Mouse (Mus musculus) erythroblast, embryonic 14.5 days (primary cell): ENCODE data around the gene Hnrnpab. TPM values are rescaled to one million over a fixed set of nuclear protein-coding genes. Genes with fewer than 3 reads are reported as not detected.

Source experiments
- H3K27me3 ChIP-seq: 2 replicates; pipeline ENCODE4 v1.6.1; 2012; ENCODE audit warnings: inconsistent platforms; ENCODE audit not compliant: control insufficient read depth
- H3K36me3 ChIP-seq: 2 replicates; pipeline ENCODE4 v1.6.1; 2012; ENCODE audit warnings: mild to moderate bottlenecking, inconsistent platforms; ENCODE audit not compliant: control insufficient read depth
- H3K4me1 ChIP-seq: 2 replicates; pipeline ENCODE4 v1.6.1; 2012; ENCODE audit warnings: inconsistent platforms; ENCODE audit not compliant: control insufficient read depth
- H3K4me3 ChIP-seq: replicated peaks from 2 replicates; pipeline ENCODE3; 2012; ENCODE audit warnings: moderate library complexity, mild to moderate bottlenecking, inconsistent platforms
- H3K9me3 ChIP-seq: 2 replicates; pipeline ENCODE4 v1.6.1; 2012; ENCODE audit warnings: low read length, inconsistent platforms, mixed read lengths; ENCODE audit not compliant: control insufficient read depth
- GATA1 ChIP-seq: IDR thresholded peaks from 2 replicates; pipeline ENCODE4 v1.6.1; 2012; ENCODE audit warnings: low read length, inconsistent platforms, mixed read lengths
- TAL1 ChIP-seq: IDR thresholded peaks from 3 replicates; pipeline ENCODE4 v1.6.1; 2012; ENCODE audit warnings: low read length, inconsistent platforms, mixed read lengths
- polyA plus RNA-seq: library from polyadenylated mRNA; stranded (reverse); fragments of >175 nt; gene quantifications from 2 replicates; pipeline ENCODE4 v1.2.3, GENCODE M21; 2012

Hnrnpab gene
- polyA plus RNA-seq, 1 experiment = 82.9 TPM

- Histone ChIP-seq H3K4me3 (no peak overlapping the region), H3K4me1 (peaks cover 26% of the 10 kb centered on the region), H3K9me3 (peaks cover 3% of the 10 kb centered on the region; the same call in 1 of the 2 replicates), H3K36me3 (no peaks in the 10 kb centered on the region; the same call in 1 of the 2 replicates), H3K27me3 (peaks cover 55% of the 10 kb centered on the region)
- no peak for TF ChIP-seq GATA1
- TF ChIP-seq TAL1 = no peak
Observed at GRCm38 (mm10) chr11:51648566-51648965, 41.9 kb upstream of the Hnrnpab start.

DNA sequence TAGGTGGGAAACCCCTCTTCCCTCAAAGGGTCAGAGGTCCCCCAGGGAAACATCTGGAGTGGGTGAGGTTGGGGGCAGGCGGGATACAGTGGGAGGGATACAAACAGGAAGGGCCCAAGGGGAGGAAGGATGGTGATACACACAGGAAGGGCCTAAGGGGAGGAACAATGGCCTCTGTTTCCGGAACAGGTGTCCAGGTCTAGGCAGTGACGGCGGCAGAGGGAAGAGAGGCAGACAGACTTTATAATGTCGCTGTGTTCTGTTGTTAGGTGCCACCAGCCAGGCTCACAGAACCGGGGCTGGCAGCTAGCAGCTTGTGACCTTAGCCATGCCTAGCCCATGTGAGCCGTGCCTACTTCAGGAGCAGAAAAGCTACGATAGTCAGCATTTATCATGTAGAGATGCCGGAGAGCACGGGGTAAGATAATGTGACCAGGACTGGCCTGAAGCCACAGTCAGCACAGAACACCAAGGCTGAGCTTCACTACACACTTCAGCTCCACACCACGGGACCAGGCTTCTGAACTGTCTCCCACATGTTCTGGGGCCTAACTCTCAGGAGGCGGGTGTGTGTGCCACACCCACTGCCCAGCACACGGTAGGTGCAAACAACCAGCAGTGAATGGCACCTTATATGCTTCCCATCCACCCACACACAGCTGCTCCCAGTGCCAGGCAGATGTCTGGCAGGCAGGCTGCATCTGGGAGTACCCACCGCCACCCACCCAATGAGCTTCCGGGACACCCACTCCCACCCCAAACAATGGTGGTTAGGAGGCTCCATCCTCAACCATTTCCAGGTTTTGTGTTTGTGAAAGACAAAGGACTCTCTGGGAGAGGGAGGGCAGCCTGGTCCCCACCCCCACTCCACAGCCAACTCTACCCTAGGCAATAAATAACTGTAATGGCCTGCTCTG is 40.4 kb upstream of the Hnrnpab start:
- Histone ChIP-seq H3K4me1 (peaks cover 32% of the 10 kb centered on the region), H3K36me3 (peaks cover 2% of the 10 kb centered on the region; the same call in 1 of the 2 replicates), H3K4me3 (no peak overlapping the region), H3K9me3 (peaks cover 3% of the 10 kb centered on the region; the same call in 1 of the 2 replicates), H3K27me3 (peaks cover 45% of the 10 kb centered on the region)
- no peak for TF ChIP-seq GATA1

DNA sequence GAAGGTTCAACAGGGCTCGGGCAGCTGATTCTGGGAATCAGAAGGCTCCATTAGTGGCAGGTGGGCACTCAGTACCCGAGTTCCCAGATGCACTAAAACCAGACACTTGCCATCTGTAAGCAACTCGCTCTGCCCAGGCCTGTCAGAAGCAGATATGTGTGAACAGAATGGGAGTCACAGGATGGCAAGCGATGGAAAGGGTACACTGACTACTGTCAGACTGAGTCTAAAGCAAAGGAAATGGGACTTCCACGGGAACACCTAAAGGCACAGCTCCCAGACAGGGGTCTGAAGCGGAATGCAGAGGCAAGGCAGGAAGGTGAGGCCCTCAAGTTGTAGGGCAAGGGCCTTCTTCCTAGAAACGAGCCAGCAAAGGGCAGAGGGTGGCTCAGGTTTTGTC is 39.6 kb upstream of the Hnrnpab start:
- peaks cover 38% of the 10 kb centered on the region for H3K27me3 ChIP-seq
- H3K4me3 ChIP-seq = no peak overlapping the region
- H3K36me3 ChIP-seq = peaks cover 2% of the 10 kb centered on the region; the same call in 1 of the 2 replicates
- no peaks in the 10 kb centered on the region; the same call in 1 of the 2 replicates for H3K9me3 ChIP-seq
- peaks cover 32% of the 10 kb centered on the region for H3K4me1 ChIP-seq
- no peak for TF ChIP-seq GATA1
- no peak for TF ChIP-seq TAL1

GRCm38 (mm10) chr11:51645293-51645692 is 38.6 kb upstream of the Hnrnpab start:
- Histone ChIP-seq H3K9me3 (no peaks in the 10 kb centered on the region; the same call in 1 of the 2 replicates), H3K36me3 (peaks cover 2% of the 10 kb centered on the region; the same call in 1 of the 2 replicates), H3K4me1 (peaks cover 23% of the 10 kb centered on the region), H3K27me3 (peaks cover 28% of the 10 kb centered on the region), H3K4me3 (no peak overlapping the region)
- TF ChIP-seq TAL1 = no peak
- no peak for TF ChIP-seq GATA1

DNA sequence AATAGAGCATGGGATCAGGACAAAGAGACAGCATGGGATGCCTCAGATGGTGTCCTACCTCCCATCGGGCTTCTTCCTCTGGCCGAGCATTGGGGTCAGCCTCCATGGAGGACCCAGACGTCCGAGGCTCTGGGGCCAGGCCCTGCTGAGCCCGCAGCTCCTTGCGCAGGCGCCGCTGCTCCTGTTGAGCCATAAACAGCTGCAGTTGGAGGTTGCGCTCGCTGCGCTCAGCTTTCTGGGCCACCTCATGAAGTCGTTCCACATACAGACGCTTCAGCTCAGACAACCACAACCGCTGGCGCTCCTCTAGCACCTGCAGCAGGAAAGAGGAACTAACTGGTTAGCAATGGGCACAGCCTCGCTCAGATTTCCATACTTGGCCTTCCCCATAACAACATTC is 37.6 kb upstream of the Hnrnpab start:
- peaks cover 2% of the 10 kb centered on the region; the same call in 1 of the 2 replicates for H3K36me3 ChIP-seq
- H3K9me3 ChIP-seq = no peaks in the 10 kb centered on the region
- TF ChIP-seq GATA1 = no peak
- TF ChIP-seq TAL1 = no peak
- no peak overlapping the region for H3K4me3 ChIP-seq
- H3K27me3 ChIP-seq = peaks cover 18% of the 10 kb centered on the region
- H3K4me1 ChIP-seq = peaks cover 15% of the 10 kb centered on the region

- Histone ChIP-seq H3K9me3 (no peaks in the 10 kb centered on the region), H3K36me3 (peaks cover 2% of the 10 kb centered on the region; the same call in 1 of the 2 replicates), H3K4me3 (no peak overlapping the region), H3K4me1 (peaks cover 13% of the 10 kb centered on the region), H3K27me3 (peaks cover 13% of the 10 kb centered on the region)
- TF ChIP-seq TAL1 (no peak), GATA1 (no peak)
Observed at GRCm38 (mm10) chr11:51643761-51644160, 37.1 kb upstream of the Hnrnpab start.

- Histone ChIP-seq H3K4me3 (no peak overlapping the region), H3K4me1 (peaks cover 14% of the 10 kb centered on the region), H3K36me3 (peaks cover 2% of the 10 kb centered on the region; the same call in 1 of the 2 replicates), H3K9me3 (no peaks in the 10 kb centered on the region), H3K27me3 (peaks cover 8% of the 10 kb centered on the region)
- no peak for TF ChIP-seq GATA1
- no peak for TF ChIP-seq TAL1
Observed at GRCm38 (mm10) chr11:51643202-51643601, 36.6 kb upstream of the Hnrnpab start.

DNA sequence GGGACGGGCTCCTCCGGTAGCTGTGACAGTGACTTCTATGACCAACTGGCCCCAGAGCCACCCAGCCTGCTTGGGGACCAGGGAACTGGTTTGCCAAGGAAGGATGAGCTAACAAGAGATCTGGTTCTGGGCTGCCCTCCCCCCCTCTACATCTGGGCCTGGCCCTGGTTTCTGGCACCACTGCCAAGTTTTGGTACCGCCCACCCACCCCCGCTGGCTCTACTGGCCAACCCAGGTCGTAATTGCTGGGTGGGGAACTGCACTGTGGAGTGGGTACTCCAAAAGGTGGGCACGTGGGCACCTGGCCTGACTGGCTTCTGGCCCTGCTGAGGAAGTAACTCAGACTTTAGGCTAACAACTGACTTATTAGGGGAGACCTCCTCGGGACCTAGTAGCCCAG is 34.1 kb upstream of the Hnrnpab start:
- TF ChIP-seq TAL1 (no peak), GATA1 (no peak)
- no peaks in the 10 kb centered on the region for H3K9me3 ChIP-seq
- no peak overlapping the region for H3K4me3 ChIP-seq
- H3K27me3 ChIP-seq = peaks cover 11% of the 10 kb centered on the region
- H3K36me3 ChIP-seq = peaks cover 2% of the 10 kb centered on the region; the same call in 1 of the 2 replicates
- H3K4me1 ChIP-seq = peaks cover 23% of the 10 kb centered on the region

DNA sequence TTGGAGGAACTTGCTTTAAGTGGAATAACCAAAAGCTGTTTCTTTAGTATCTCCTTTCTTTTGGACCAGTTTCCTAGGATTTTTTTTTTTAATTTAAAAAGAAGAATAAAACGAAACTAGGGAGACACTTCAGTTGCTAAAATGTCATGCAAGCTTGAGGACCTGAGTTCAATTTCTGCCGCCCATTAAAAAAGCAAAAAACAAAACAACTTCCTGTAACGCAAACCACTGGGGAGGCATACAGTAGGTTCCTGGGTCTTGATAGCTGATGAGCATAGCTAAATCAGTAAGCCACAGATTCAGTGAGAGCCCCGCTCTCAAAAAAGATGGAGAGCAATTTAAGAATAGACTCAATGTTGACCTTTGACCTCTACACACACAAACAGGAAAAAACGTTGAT is 31.9 kb upstream of the Hnrnpab start:
- TF ChIP-seq TAL1 (no peak), GATA1 (no peak)
- no peak overlapping the region for H3K4me3 ChIP-seq
- H3K9me3 ChIP-seq = no peaks in the 10 kb centered on the region
- H3K4me1 ChIP-seq = peaks cover 41% of the 10 kb centered on the region
- peaks cover 6% of the 10 kb centered on the region for H3K36me3 ChIP-seq
- peaks cover 11% of the 10 kb centered on the region for H3K27me3 ChIP-seq
